Mouse (Mus musculus) E14TG2a.4 (cell line): ENCODE results near the gene Pom121.
"Not testable (repeated sequence)": the region's sequence is repeated elsewhere in the genome, so short reads cannot be mapped to it uniquely, and the experiment has no call there.

Experiments used
- H3K27me3 ChIP-seq: 2 replicates; pipeline ENCODE4 v1.6.1; 2014; ENCODE audit warnings: low read length, control low read depth; ENCODE audit not compliant: insufficient read depth
- H3K36me3 ChIP-seq: 2 replicates; pipeline ENCODE4 v1.6.1; 2014; ENCODE audit warnings: low read length, control low read depth; ENCODE audit not compliant: insufficient read depth
- H3K4me1 ChIP-seq: replicated peaks from 2 replicates; pipeline ENCODE4 v1.6.1; 2014; ENCODE audit warnings: low read depth, low read length, control low read depth
- H3K4me3 ChIP-seq: replicated peaks from 2 replicates; pipeline ENCODE4 v1.5.1; 2014; ENCODE audit warnings: mild to moderate bottlenecking, low read length
- H3K9me3 ChIP-seq: 2 replicates; pipeline ENCODE4 v1.6.1; 2014; ENCODE audit warnings: low read length, control low read depth
- CTCF ChIP-seq: conservative IDR thresholded peaks from 2 replicates; pipeline ENCODE4 v1.5.1; 2014; ENCODE audit warnings: low read length
- NANOG ChIP-seq: IDR thresholded peaks from 2 replicates; pipeline ENCODE4 v1.6.1; 2014; ENCODE audit warnings: borderline replicate concordance, low read length, mixed read lengths
- POU5F1 ChIP-seq: IDR thresholded peaks from 2 replicates; pipeline ENCODE4 v1.6.1; 2014; ENCODE audit warnings: low read length, borderline replicate concordance

The Pom121 gene

GRCm38 (mm10) chr5:135376341-135376740, 18.0 kb downstream of the Pom121 start:
- Histone ChIP-seq H3K4me1 (peaks cover 19% of the 10 kb centered on the region), H3K9me3 (no peaks in the 10 kb centered on the region), H3K27me3 (no peaks in the 10 kb centered on the region), H3K36me3 (peaks cover 99% of the 10 kb centered on the region), H3K4me3 (no peak overlapping the region)
- TF ChIP-seq NANOG (no peak), CTCF (no peak), POU5F1 (no peak)

GRCm38 (mm10) chr5:135375167-135375566, 19.2 kb downstream of the Pom121 start:
- no peaks in the 10 kb centered on the region for H3K27me3 ChIP-seq
- peaks cover 29% of the 10 kb centered on the region for H3K4me1 ChIP-seq
- no peaks in the 10 kb centered on the region for H3K9me3 ChIP-seq
- H3K36me3 ChIP-seq, result peaks cover 88% of the 10 kb centered on the region
- TF ChIP-seq NANOG (no peak), POU5F1 (no peak), CTCF (no peak)
- H3K4me3 ChIP-seq, result no peak overlapping the region

GRCm38 (mm10) chr5:135373601-135374000, 20.7 kb downstream of the Pom121 start:
- Histone ChIP-seq H3K4me3 (no peak overlapping the region), H3K27me3 (no peaks in the 10 kb centered on the region), H3K9me3 (no peaks in the 10 kb centered on the region), H3K36me3 (peaks cover 73% of the 10 kb centered on the region), H3K4me1 (peaks cover 27% of the 10 kb centered on the region)
- TF ChIP-seq CTCF, result peak; percentile 69
- no peak for TF ChIP-seq POU5F1
- no peak for TF ChIP-seq NANOG

DNA sequence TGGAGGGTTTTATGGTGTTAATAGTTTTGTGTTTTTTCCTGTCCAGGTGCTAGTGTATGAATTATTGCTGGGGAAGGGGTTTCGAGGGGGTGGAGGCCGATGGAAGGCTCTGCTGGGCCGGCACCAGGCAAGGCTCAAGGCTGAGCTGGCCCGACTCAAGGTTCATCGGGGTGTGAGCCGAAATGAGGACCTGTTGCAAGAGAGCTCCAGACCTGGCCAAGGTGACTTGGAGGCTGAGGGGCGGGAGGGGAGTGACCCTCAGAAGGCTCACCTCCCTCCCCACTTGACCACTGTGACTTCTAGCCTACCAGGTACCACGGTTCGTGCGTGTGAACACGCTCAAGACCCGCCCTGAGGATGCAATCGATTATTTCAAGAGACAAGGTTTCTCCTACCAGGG, 23.2 kb downstream of the Pom121 start:
- H3K36me3 ChIP-seq, result peaks cover 49% of the 10 kb centered on the region
- H3K9me3 ChIP-seq, result no peaks in the 10 kb centered on the region
- no peak overlapping the region; the same call in 1 of the 2 replicates for H3K4me3 ChIP-seq
- H3K4me1 ChIP-seq, result peaks cover 32% of the 10 kb centered on the region
- no peaks in the 10 kb centered on the region for H3K27me3 ChIP-seq
- TF ChIP-seq CTCF (no peak), NANOG (no peak), POU5F1 (no peak)

DNA sequence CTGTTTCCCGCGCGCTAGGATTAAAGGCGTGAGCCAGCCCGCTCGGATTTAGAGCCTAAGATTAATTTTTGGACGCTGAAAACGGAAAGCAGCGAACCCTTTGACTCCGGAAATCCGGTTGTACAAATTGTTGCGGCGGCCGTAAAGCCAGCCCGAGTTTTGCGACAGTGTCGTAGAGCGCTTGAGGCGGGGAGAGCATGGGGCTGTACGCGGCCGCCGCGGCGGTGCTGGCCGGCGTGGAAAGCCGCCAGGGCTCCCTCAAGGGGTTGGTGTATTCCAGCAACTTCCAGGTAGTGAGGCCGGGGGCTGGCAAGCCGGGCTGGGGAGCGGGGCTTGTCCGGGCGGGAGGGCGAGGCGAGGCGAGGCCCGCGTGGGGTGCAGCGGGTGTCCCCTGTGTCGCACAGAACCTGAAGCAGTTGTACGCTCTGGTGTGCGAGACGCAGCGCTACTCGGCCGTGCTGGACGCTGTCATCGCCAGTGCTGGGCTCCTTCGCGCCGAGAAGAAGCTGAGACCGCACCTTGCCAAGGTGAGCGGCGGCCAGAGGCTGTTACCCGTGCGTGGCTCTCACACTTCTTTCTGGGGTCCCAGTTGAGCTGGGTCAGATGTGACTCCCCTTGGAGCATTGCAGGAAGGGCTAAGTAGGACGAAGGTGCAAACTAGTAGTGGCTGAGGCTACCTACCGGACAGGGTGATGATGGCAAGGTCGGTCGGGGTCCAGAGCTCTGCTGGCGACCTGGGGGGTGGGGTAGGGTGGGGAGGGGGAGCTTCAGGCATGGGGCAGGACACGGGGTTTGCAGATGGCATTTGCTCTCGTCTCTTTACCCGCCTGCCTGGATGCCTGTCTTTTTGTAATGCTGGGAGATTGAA, 24.3 kb downstream of the Pom121 start, which contains the start of gene Nsun5:
Nsun5 (plus strand) TSS at position 167 of the 868 bp plus-strand sequence.
- H3K4me3 ChIP-seq, result peak within 1 kb of the TSS; percentile 99
- H3K27me3 ChIP-seq, result peaks cover 4% of the 10 kb centered on the region; the same call in 1 of the 2 replicates
- peaks cover 32% of the 10 kb centered on the region for H3K4me1 ChIP-seq
- TF ChIP-seq POU5F1 (no peak), NANOG (no peak), CTCF (no peak)
- H3K9me3 ChIP-seq, result no peaks in the 10 kb centered on the region
- H3K36me3 ChIP-seq, result peaks cover 37% of the 10 kb centered on the region

DNA sequence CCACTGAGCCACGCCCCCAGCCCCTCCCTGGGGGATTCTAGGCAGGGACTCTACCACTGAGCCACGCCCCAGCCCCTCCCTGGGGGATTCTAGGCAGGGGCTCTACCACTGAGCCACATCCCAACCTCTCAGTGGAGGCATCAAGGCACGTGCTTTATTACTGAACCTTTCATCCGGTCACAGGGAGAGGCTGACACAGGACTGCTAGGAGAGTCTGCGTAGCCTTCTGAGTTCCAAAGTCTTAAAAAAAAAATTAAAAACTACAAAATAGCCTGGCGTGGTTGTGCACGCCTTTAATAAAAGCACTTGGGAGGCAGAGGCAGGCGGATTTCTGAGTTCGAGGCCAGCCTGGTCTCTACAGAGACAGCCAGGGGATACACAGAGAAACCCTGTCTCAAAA, 25.1 kb downstream of the Pom121 start:
- H3K9me3 ChIP-seq, result not testable (repeated sequence)

DNA sequence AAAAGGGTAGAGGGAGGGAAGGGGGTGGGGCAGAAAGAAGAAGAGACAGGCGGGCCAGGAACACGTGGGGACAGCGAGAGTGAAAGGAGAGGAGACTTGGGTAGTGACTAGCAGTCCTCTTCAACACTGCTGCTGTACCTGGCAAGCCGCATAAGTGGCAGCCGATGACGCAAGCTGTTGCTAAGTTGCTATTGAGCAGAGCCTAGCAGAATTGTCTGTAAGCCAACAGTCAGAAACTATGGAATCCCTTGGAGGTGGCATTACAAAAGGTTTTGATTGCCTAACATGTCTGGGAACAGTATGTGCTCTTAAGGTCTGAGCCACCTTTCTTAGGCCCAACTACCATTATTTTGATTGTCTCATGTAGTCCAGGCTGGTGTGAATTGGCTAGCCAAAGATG, 26.0 kb downstream of the Pom121 start:
- peaks cover 20% of the 10 kb centered on the region for H3K36me3 ChIP-seq
- peaks cover 9% of the 10 kb centered on the region; the same call in 1 of the 2 replicates for H3K27me3 ChIP-seq
- peaks cover 34% of the 10 kb centered on the region for H3K4me1 ChIP-seq
- no peaks in the 10 kb centered on the region for H3K9me3 ChIP-seq
- no peak overlapping the region for H3K4me3 ChIP-seq
- TF ChIP-seq POU5F1, result no peak
- TF ChIP-seq CTCF, result no peak
- TF ChIP-seq NANOG, result no peak

More for the DNA sequence above, 25.1 kb downstream of the Pom121 start:
- H3K4me3 ChIP-seq, result peak overlapping the region; percentile 99
- H3K4me1 ChIP-seq, result peaks cover 31% of the 10 kb centered on the region
- H3K27me3 ChIP-seq, result not testable (repeated sequence)
- H3K36me3 ChIP-seq, result peaks cover 29% of the 10 kb centered on the region

GRCm38 (mm10) chr5:135367841-135368240, 26.5 kb downstream of the Pom121 start:
- Histone ChIP-seq H3K27me3 (peaks cover 9% of the 10 kb centered on the region; the same call in 1 of the 2 replicates), H3K4me3 (no peak overlapping the region), H3K4me1 (peaks cover 34% of the 10 kb centered on the region), H3K9me3 (no peaks in the 10 kb centered on the region), H3K36me3 (peaks cover 15% of the 10 kb centered on the region)
- TF ChIP-seq POU5F1, result no peak
- TF ChIP-seq CTCF, result peak; percentile 83

DNA sequence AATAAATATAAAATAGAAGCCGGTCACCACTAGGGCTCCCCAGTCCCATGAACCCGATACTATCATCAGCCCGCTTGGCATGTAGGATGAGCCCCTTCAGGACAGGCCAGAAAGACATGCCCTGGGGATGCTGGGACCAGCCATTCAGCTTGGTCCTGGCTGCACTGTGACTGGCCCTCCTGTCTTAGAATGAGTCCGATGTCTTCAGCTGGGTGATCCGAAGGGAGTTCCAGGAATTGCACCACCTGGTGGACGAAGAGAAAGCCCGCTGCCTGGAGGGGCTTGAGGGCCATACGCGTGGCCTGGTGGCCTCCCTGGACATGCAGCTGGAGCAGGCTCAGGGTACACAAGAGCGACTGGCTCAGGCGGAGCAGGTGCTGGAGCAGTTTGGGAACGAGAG, 30.8 kb downstream of the Pom121 start:
- peak; percentile 73 for TF ChIP-seq CTCF
- no peak for TF ChIP-seq NANOG
- no peak for TF ChIP-seq POU5F1
- Histone ChIP-seq H3K4me1 (peaks cover 11% of the 10 kb centered on the region), H3K9me3 (peaks cover 11% of the 10 kb centered on the region), H3K27me3 (peaks cover 9% of the 10 kb centered on the region; the same call in 1 of the 2 replicates), H3K4me3 (no peak overlapping the region), H3K36me3 (no peaks in the 10 kb centered on the region)
